20 mouse cellular contexts compared by ENCODE assay signal in genomic region chr2:30592391-30592790, GRCm38 (mm10). TPM values are rescaled to one million over a fixed set of nuclear protein-coding genes. Genes with fewer than 3 reads are reported as not detected.
DNase-seq lines count a peak whose midpoint lies in the region; ATAC-seq and TF ChIP-seq lines count a peak whose summit lies in the region.
"Had no signal": no experiment of that assay in that cellular context is flagged by ENCODE, and none has a peak within 500 bp of the region (broad histone marks: within the 10 kb centered on the region; RNA-seq: fewer than 3 reads in every experiment).

No protein-coding gene starts in this region.

- H3K9ac ChIP-seq in forebrain, postnatal 0 days, result no peak overlapping the region
- no peak overlapping the region for H3K9ac ChIP-seq in forebrain, embryonic 13.5 days
- 0 out of 2 replicates have a peak overlapping the region, but pooled peaks have one; percentile 35 for H3K9ac ChIP-seq in hindbrain, embryonic 13.5 days
- no peak overlapping the region for H3K9ac ChIP-seq in hindbrain, postnatal 0 days (replicated peaks; ENCODE audit: low read length)
- H3K9ac ChIP-seq in midbrain, embryonic 14.5 days (replicated peaks; ENCODE audit: low read length), result no peak overlapping the region
- H3K9ac ChIP-seq: heart, embryonic 15.5 days; limb, embryonic 13.5 days; liver, embryonic 13.5 days; lung, embryonic 14.5 days had no signal

- H3K36me3 ChIP-seq in forebrain, postnatal 0 days (ENCODE audit: insufficient read depth), result no peaks in the 10 kb centered on the region
- no peaks in the 10 kb centered on the region for H3K36me3 ChIP-seq in forebrain, embryonic 13.5 days (ENCODE audit: poor library complexity, severe bottlenecking)
- no peaks in the 10 kb centered on the region for H3K36me3 ChIP-seq in hindbrain, embryonic 13.5 days
- no peaks in the 10 kb centered on the region for H3K36me3 ChIP-seq in hindbrain, postnatal 0 days (ENCODE audit: insufficient read depth, low read length)
- no peaks in the 10 kb centered on the region for H3K36me3 ChIP-seq in midbrain, embryonic 10.5 days
- H3K36me3 ChIP-seq in midbrain, embryonic 14.5 days (ENCODE audit: control insufficient read depth, insufficient read depth, low read length), result no peaks in the 10 kb centered on the region
- no peaks in the 10 kb centered on the region for H3K36me3 ChIP-seq in limb, embryonic 10.5 days
- H3K36me3 ChIP-seq: heart, embryonic 15.5 days; limb, embryonic 13.5 days; liver, embryonic 13.5 days had no signal

- 0 out of 2 replicates have a peak overlapping the region, but pooled peaks have one; percentile 99 for H3K27ac ChIP-seq in forebrain, postnatal 0 days (ENCODE audit: low read depth, low read length)
- H3K27ac ChIP-seq in forebrain, embryonic 13.5 days, result no peak overlapping the region
- no peak overlapping the region for H3K27ac ChIP-seq in hindbrain, embryonic 13.5 days
- H3K27ac ChIP-seq in hindbrain, postnatal 0 days, result no peak overlapping the region
- peak overlapping the region; percentile 96 for H3K27ac ChIP-seq in midbrain, embryonic 10.5 days (replicated peaks)
- no peak overlapping the region for H3K27ac ChIP-seq in midbrain, embryonic 14.5 days (replicated peaks; ENCODE audit: low read depth, low read length)
- peak overlapping the region; percentile 96; the same call in 1 of the 2 replicates for H3K27ac ChIP-seq in limb, embryonic 10.5 days
- H3K27ac ChIP-seq: limb, embryonic 13.5 days; liver, embryonic 13.5 days had no signal

- H3K9me3 ChIP-seq in forebrain, postnatal 0 days (ENCODE audit: low read length), result no peaks in the 10 kb centered on the region
- H3K9me3 ChIP-seq in forebrain, embryonic 13.5 days (replicated peaks), result no peaks in the 10 kb centered on the region
- no peaks in the 10 kb centered on the region for H3K9me3 ChIP-seq in hindbrain, embryonic 13.5 days
- no peaks in the 10 kb centered on the region for H3K9me3 ChIP-seq in hindbrain, postnatal 0 days (ENCODE audit: low read length)
- H3K9me3 ChIP-seq in midbrain, embryonic 10.5 days (replicated peaks), result no peaks in the 10 kb centered on the region
- no peaks in the 10 kb centered on the region for H3K9me3 ChIP-seq in midbrain, embryonic 14.5 days (ENCODE audit: control insufficient read depth, low read length)
- no peaks in the 10 kb centered on the region for H3K9me3 ChIP-seq in limb, embryonic 10.5 days (replicated peaks)
- H3K9me3 ChIP-seq: heart, embryonic 15.5 days; limb, embryonic 13.5 days; liver, embryonic 13.5 days had no signal

- 72% methylated on average over 6 of the region's 6 CpGs for WGBS in forebrain, postnatal 0 days
- 84% methylated on average over 6 of the region's 6 CpGs for WGBS in forebrain, embryonic 13.5 days
- 68% methylated on average over 6 of the region's 6 CpGs for WGBS in hindbrain, embryonic 13.5 days
- 81% methylated on average over 6 of the region's 6 CpGs for WGBS in hindbrain, postnatal 0 days
- WGBS in midbrain, embryonic 10.5 days, result 67% methylated on average over 6 of the region's 6 CpGs
- WGBS in midbrain, embryonic 14.5 days, result 78% methylated on average over 6 of the region's 6 CpGs
- WGBS in limb, embryonic 10.5 days, result 73% methylated on average over 6 of the region's 6 CpGs

- H3K4me2 ChIP-seq in forebrain, postnatal 0 days (ENCODE audit: low read depth), result no peak overlapping the region
- H3K4me2 ChIP-seq in forebrain, embryonic 13.5 days, result no peak overlapping the region
- no peak overlapping the region for H3K4me2 ChIP-seq in hindbrain, embryonic 13.5 days
- H3K4me2 ChIP-seq in hindbrain, postnatal 0 days (ENCODE audit: low read depth, low read length), result no peak overlapping the region
- H3K4me2 ChIP-seq in midbrain, embryonic 14.5 days (ENCODE audit: low read length), result no peak overlapping the region
- H3K4me2 ChIP-seq: heart, embryonic 15.5 days; limb, embryonic 13.5 days; liver, embryonic 13.5 days; lung, embryonic 14.5 days had no signal

- peaks cover 24% of the 10 kb centered on the region for H3K4me1 ChIP-seq in forebrain, postnatal 0 days (ENCODE audit: insufficient read depth)
- peaks cover 42% of the 10 kb centered on the region for H3K4me1 ChIP-seq in forebrain, embryonic 13.5 days
- peaks cover 35% of the 10 kb centered on the region for H3K4me1 ChIP-seq in hindbrain, embryonic 13.5 days (replicated peaks)
- peaks cover 16% of the 10 kb centered on the region for H3K4me1 ChIP-seq in hindbrain, postnatal 0 days (ENCODE audit: insufficient read depth, low read length)
- peaks cover 50% of the 10 kb centered on the region for H3K4me1 ChIP-seq in midbrain, embryonic 10.5 days
- H3K4me1 ChIP-seq in midbrain, embryonic 14.5 days (ENCODE audit: control insufficient read depth, insufficient read depth, low read length), result peaks cover 21% of the 10 kb centered on the region
- peaks cover 66% of the 10 kb centered on the region for H3K4me1 ChIP-seq in limb, embryonic 10.5 days

- ATAC-seq in forebrain, postnatal 0 days, result no peak
- no peak for ATAC-seq in forebrain, embryonic 13.5 days
- ATAC-seq in hindbrain, embryonic 13.5 days (ENCODE audit: low FRiP score), result no peak
- no peak for ATAC-seq in hindbrain, postnatal 0 days
- no peak for ATAC-seq in midbrain, embryonic 14.5 days (ENCODE audit: low FRiP score, low TSS enrichment)
- ATAC-seq in erythroblast, adult 5-6 weeks (replicated peaks; ENCODE audit: low FRiP score, poor library complexity, severe bottlenecking), result no peak
- ATAC-seq: hindbrain, embryonic 16.5 days; intestine, postnatal 0 days had no signal

- DNase-seq in forebrain, postnatal 0 days, result no peak
- DNase-seq in hindbrain, postnatal 0 days (ENCODE audit: low spot score), result no peak
- no peak for DNase-seq in midbrain, embryonic 10.5 days (ENCODE audit: low spot score)
- no peak for DNase-seq in midbrain, embryonic 14.5 days
- no peak for DNase-seq in limb, embryonic 10.5 days (ENCODE audit: low spot score)
- DNase-seq: cerebellum, adult 9-10 months; kidney, postnatal 14 days; liver, embryonic 13.5 days; lung, embryonic 14.5 days; lung, postnatal 36 days; right cerebral cortex, postnatal 4 days; thymus, adult 2 months had no signal

- no peaks in the 10 kb centered on the region for H3K27me3 ChIP-seq in forebrain, postnatal 0 days (ENCODE audit: insufficient read depth, low read length)
- no peaks in the 10 kb centered on the region for H3K27me3 ChIP-seq in forebrain, embryonic 13.5 days
- H3K27me3 ChIP-seq in hindbrain, embryonic 13.5 days, result no peaks in the 10 kb centered on the region
- no peaks in the 10 kb centered on the region for H3K27me3 ChIP-seq in hindbrain, postnatal 0 days (ENCODE audit: insufficient read depth, low read length)
- H3K27me3 ChIP-seq in midbrain, embryonic 10.5 days (ENCODE audit: low read depth, poor library complexity, severe bottlenecking), result no peaks in the 10 kb centered on the region
- no peaks in the 10 kb centered on the region for H3K27me3 ChIP-seq in midbrain, embryonic 14.5 days (ENCODE audit: control insufficient read depth, insufficient read depth, low read length)
- no peaks in the 10 kb centered on the region for H3K27me3 ChIP-seq in limb, embryonic 10.5 days (ENCODE audit: low read depth, poor library complexity, severe bottlenecking)
- H3K27me3 ChIP-seq: heart, embryonic 15.5 days; limb, embryonic 13.5 days; liver, embryonic 13.5 days had no signal

- no peak for TF ChIP-seq CTCF in forebrain, postnatal 0 days (IDR thresholded peaks at IDR 0.05; ENCODE audit: low read depth)
- no peak for TF ChIP-seq CTCF in hindbrain, postnatal 0 days (IDR thresholded peaks at IDR 0.05; ENCODE audit: low read depth)

- no peak overlapping the region for H3K4me3 ChIP-seq in forebrain, postnatal 0 days (ENCODE audit: low read depth, low read length)
- H3K4me3 ChIP-seq in forebrain, embryonic 13.5 days, result no peak overlapping the region
- H3K4me3 ChIP-seq in hindbrain, embryonic 13.5 days, result no peak overlapping the region
- no peak overlapping the region for H3K4me3 ChIP-seq in hindbrain, postnatal 0 days (ENCODE audit: low read length)
- H3K4me3 ChIP-seq in midbrain, embryonic 10.5 days, result no peak overlapping the region
- H3K4me3 ChIP-seq in midbrain, embryonic 14.5 days (replicated peaks; ENCODE audit: low read depth, low read length), result no peak overlapping the region
- H3K4me3 ChIP-seq in limb, embryonic 10.5 days, result no peak overlapping the region
- H3K4me3 ChIP-seq: heart, embryonic 15.5 days; limb, embryonic 13.5 days; liver, embryonic 13.5 days had no signal

RNA-seq across cellular contexts. Expression of gene Cstad, which starts 2.4 kb away (rescaled TPM):
- total RNA-seq in forebrain, postnatal 0 days (2014; rRNA removed), result 3.8 and 4.1 TPM in 2 replicates
- 0.65 and 1.2 TPM in 2 replicates for polyA plus RNA-seq in forebrain, postnatal 0 days (2015; fragmentation: Nextera tagmentation; extraction: Ambion mirVana)
- 0.49 and 1.1 TPM in 2 replicates for polyA plus RNA-seq in forebrain, embryonic 13.5 days (2015; fragmentation: Nextera tagmentation; extraction: Ambion mirVana)
- 0.77 and 0.83 TPM in 2 replicates for polyA plus RNA-seq in hindbrain, embryonic 13.5 days (2015; fragmentation: Nextera tagmentation; extraction: Ambion mirVana)
- 1.3 and 4.6 TPM in 2 replicates for total RNA-seq in hindbrain, postnatal 0 days (2014; rRNA removed)
- 0.54 TPM in 1 of 2 replicates, not detected in the other for polyA plus RNA-seq in hindbrain, postnatal 0 days (2015; fragmentation: Nextera tagmentation; extraction: Ambion mirVana)
- polyA plus RNA-seq in midbrain, embryonic 10.5 days (2016; fragmentation: Nextera tagmentation; extraction: Ambion mirVana), result 0.20 and 0.34 TPM in 2 replicates
- 0.46 and 1.2 TPM in 2 replicates for polyA plus RNA-seq in midbrain, embryonic 14.5 days (2014; fragmentation: Nextera tagmentation; extraction: Ambion mirVana)
- polyA plus RNA-seq in limb, embryonic 10.5 days (2016; fragmentation: Nextera tagmentation; extraction: Ambion mirVana), result 0.55 and 0.95 TPM in 2 replicates
- not detected in 2 replicates for total RNA-seq in erythroblast, adult 5-6 weeks (2015; ENCODE audit: low replicate concordance)
- not detected in 2 replicates for total RNA-seq in erythroblast, adult 5-6 weeks (2017; ENCODE audit: low replicate concordance)
- total RNA-seq: megakaryocyte-erythroid progenitor cell, adult 5-6 weeks had no signal

Comparison
In these comparisons a context has a peak if more than half of its experiments do, and no peak if none do; other contexts are left out.
1. H3K27ac ChIP-seq: peak in forebrain, postnatal 0 days (single experiment), midbrain, embryonic 10.5 days (single experiment) and limb, embryonic 10.5 days (single experiment); none in forebrain, embryonic 13.5 days (single experiment), hindbrain, embryonic 13.5 days (single experiment), hindbrain, postnatal 0 days (single experiment) and midbrain, embryonic 14.5 days (single experiment).